Mouse (Mus musculus) cerebellum, adult 11-12 months (tissue): ENCODE data around the gene Itgb8.

ENCODE experiments used
- DNase-seq: peaks from one replicate; pipeline ENCODE4 v3.0.0; 2022

Gene Itgb8

DNA sequence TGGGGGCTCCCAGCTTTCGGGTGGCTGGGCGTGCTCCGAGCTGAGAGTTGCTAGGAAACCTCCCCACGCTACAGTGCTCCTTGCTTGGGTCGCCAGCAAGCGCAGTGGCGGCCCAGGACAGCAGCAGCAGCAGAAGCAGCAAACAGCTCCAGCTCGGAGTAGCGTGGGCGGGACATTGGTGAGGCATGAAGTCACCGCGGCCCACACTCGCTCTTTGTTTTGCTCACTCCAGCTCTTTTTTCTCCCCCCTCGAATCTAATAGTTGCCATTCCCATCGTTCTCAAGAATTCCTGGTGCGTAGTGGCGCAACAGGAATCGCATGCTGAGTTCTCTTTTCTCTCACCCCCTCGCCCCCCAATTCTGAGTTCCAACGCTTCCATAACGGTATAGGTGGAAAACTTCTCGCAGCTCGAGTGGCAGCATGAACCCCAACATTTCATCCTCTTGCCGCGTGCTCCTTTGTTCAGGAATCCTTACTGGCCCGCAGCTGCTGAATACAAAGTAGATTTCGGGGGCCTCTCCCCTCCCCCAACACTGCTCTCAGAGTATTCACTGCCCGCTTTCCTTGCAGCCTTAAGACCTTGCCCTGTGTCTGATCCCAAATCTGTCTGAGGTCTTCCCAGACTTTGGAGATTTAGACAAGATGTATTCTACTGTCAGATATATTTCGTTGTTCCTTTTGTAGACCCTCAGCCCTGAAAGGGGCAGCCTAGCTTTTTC lies at the start of gene Itgb8:
Gene Itgb8, minus strand, starts transcription at position 107 of the 720 bp plus-strand sequence.
- no peak for DNase-seq

- no peak for DNase-seq
These were observed 37.7 kb upstream of the Itgb8 start for GRCm38 (mm10) chr12:119276282-119276681.

- DNase-seq: no peak
These were observed 35.0 kb upstream of the Itgb8 start for GRCm38 (mm10) chr12:119273605-119274004.

GRCm38 (mm10) chr12:119271964-119272363 lies 33.4 kb upstream of the Itgb8 start:
- no peak for DNase-seq

- no peak for DNase-seq
These were observed 31.4 kb upstream of the Itgb8 start for GRCm38 (mm10) chr12:119270036-119270435.

- DNase-seq: no peak
These were observed 30.1 kb upstream of the Itgb8 start for GRCm38 (mm10) chr12:119268723-119269122.

DNA sequence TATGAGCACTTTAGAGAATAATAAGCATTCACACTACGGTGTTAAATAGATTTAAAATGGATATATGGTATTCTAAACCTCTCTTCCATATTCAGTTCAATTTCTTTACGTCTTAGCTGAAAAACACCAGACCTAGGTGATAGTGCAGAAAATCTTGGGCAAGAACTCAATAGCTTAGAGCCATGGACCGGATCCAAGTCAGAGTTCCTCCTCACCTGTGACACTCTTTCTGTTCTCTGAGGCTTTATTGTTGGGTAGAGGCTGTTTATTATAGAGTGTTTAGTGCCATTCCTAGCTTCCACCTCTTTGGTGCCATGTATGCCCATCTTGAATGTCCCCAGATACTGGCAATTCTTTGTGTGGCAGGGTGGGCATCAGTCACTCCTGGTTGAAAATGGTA lies 25.9 kb upstream of the Itgb8 start:
- no peak for DNase-seq

DNA sequence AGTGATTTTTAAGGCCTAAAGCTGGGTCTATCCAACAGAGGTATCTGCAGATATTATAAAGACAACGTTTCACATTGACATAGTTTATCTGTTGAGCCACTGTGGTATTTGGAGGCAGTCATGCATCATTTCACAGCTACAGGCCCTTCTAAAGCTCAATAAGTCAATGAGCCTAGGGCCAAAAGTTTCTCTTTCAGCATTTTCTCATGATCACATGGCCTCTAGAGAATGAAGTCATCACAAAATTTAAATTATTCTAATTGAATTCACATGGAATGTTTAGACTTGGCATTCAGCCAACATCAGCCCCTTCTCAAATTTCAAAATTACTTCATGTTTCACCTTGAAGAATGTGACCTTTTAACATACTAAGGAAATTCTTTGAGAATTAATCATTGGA lies 10.0 kb upstream of the Itgb8 start:
- no peak for DNase-seq

- DNase-seq: no peak
These were observed 2.5 kb upstream of the Itgb8 start for GRCm38 (mm10) chr12:119241071-119241470.

DNA sequence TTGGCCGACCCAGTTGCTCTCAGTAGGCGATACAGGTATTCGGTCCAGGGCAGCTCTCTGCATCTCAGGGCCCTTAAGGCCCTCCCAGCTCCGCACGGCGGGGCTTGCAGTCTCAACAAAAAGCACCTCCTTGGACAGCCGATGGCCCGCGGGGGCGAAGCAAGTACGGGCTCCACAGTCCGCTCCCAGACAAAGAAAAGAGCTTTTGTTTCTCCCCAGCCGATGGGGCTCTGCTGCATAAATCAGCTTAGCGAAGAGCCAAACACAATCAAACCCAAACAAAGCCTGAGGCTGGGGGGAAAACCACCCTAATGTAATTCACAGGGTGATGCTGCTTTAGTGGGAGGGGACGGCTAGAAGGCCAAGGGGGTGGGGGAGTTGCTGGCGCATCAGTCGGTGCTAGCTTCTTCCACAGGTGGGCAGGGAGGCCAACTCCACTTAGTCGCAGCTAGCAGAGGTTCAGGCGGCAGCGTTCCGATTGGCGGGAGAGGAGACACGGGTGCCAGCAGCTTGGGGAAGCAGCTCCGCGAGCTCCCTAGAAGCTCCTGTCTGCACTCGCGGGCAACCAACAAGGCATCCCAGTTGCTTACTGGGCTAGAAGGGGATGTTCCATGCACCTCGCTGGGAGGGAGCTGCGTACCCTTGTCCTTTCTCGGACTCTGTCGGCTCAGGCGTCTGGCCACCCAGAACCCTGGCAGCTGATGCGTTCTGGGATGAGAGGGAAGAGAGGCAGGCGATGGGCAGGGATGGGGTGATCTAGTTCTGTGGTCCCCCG lies 494 bp downstream of the Itgb8 start:
- DNase-seq: peak; percentile 25

- no peak for DNase-seq
These were observed 1.2 kb downstream of the Itgb8 start for GRCm38 (mm10) chr12:119237241-119237920.

DNA sequence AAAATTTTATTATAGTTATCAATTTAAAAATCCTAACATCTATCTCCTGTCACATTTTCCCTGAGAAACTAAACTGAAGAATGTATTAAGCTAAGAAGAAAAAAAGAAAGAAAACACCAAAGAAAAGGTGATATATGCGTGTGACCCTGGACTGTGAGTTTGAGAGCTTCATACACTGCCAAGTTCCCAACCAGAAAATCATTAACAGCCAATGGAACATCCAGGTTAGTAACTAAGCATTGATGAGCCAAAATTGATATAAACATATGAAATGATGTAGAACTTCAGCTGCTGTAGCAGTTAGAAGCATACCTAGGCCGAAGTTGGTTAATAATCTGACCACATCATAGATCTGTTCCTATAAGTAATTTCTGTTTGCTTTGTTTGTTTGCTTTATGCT lies 6.8 kb downstream of the Itgb8 start:
- no peak for DNase-seq

DNA sequence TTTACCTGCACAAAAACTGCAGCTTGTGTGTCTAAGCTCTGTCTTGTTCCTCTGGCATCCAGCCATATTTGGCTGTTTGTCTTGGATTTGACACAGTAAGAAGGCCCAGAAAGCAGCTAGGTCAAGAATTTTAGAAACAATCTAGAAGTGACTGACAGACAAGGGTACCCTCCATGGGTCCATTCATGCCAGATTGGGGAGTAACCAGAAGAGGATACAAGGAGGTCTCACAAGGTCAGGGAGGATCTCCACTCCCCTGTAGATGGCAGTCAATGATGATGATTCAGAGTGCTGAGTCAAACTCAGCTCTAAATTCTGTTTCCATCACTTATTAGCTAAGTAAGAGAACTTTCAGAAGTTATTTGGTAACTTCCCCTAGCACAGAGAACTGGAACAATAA lies 8.2 kb downstream of the Itgb8 start:
- no peak for DNase-seq

DNA sequence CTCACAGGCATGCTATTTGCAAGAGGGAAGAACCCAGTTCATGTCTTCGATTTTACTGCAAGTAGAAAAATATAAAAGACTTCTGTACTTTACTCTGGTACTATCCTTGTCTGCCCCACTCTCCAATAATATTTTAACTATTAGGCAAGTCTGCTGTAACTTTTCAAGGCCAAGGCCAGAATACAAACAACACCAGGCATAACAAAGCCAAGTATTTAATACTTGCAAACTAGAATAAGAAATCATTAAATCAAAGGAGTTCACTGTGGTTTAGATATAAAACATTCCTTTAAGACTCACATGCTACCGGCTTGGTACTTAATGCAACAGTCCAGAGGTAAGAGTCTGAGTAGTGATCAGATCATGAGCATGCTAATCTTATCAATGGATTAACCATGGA lies 9.0 kb downstream of the Itgb8 start:
- no peak for DNase-seq

GRCm38 (mm10) chr12:119227898-119228297 lies 10.7 kb downstream of the Itgb8 start:
- DNase-seq: no peak

DNA sequence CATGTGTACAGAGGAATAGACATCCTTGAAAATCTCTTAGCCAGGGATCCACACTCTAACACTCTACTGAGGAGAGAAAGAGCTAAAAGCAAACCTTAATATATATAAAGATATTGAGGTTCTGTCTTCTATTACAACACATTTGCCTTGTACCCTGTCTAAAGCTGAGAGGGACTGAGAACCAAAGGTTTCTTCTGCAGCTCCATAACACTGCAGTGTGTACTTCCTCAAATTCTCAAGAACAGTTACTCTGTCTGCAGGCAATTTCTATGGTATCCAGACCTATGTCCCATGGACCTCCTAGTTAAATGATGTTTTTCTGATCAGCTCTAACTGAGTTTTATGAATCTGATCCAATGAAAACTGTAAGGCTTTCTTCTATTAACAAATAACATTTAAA lies 13.9 kb downstream of the Itgb8 start:
- DNase-seq: no peak

GRCm38 (mm10) chr12:119219409-119219808 lies 19.2 kb downstream of the Itgb8 start:
- no peak for DNase-seq

DNA sequence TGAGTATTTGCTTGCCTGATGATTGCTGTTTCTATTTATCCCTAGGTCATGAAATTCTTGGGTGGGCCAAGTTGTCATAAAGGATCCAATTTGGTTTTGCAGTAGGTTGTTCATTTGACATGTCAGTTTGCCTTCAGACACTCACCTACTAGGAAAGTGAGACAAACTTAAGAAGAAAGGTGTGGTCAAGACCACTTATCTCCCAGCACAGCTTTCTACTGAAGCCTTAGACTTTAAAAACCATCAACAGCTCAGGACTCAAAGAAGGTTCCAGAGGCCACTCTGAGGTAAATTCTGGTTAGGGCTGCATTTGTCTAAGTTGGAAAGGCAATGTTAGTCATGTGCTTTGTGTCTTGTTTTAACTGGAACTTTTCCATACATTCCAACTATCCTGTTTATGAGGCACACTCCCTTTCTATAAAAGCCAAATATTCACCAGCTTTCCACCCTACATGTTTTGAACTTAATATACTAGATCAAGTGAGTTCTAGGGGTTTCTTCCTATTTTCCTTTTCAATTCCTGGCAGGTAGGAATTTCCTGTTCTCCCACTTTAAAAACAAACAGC lies 20.8 kb downstream of the Itgb8 start:
- no peak for DNase-seq

DNA sequence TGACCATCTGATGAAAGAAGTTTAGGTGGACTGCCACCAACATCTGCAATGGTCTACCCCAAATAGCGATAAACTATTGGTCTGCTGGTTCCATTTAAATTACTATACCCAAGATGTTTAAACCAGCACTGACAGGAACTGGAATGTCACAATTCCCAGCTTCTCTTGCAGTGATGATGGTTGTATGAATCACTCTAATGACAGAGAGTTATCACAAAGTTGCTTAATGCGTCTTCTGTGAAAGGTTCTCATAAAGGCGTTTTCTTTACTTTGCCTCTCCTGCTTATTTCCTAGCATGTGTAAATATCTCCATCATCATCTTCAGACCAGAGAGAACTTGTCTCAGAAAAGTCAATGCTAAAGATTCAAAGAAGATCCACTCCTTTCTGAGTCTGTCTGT lies 23.4 kb downstream of the Itgb8 start:
- DNase-seq: no peak

DNA sequence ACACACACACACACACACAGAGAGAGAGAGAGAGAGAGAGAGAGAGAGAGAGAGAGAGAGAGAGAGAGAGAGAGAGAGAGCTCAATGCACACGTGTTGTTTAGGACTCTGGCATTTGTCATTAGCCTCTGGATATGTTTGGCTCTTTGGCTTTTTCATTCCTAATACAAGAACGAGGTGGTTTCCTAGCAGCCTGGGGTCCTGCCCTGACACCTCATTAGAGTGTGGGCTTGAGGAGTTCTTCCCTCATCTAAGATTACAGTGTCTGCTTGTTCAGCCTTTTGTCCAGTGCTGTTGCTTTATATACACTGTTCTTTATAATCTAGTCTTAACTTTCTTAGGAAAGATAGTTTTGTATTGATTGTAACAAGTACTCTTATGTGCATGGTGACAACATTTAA lies 27.1 kb downstream of the Itgb8 start:
- no peak for DNase-seq

- DNase-seq: no peak
These were observed 28.0 kb downstream of the Itgb8 start for GRCm38 (mm10) chr12:119210590-119210989.

- DNase-seq: no peak
These were observed 28.6 kb downstream of the Itgb8 start for GRCm38 (mm10) chr12:119210073-119210425.

- DNase-seq: no peak
These were observed 29.1 kb downstream of the Itgb8 start for GRCm38 (mm10) chr12:119209384-119210072.
